8 mouse cellular contexts compared by ENCODE assay signal in the genomic region with DNA sequence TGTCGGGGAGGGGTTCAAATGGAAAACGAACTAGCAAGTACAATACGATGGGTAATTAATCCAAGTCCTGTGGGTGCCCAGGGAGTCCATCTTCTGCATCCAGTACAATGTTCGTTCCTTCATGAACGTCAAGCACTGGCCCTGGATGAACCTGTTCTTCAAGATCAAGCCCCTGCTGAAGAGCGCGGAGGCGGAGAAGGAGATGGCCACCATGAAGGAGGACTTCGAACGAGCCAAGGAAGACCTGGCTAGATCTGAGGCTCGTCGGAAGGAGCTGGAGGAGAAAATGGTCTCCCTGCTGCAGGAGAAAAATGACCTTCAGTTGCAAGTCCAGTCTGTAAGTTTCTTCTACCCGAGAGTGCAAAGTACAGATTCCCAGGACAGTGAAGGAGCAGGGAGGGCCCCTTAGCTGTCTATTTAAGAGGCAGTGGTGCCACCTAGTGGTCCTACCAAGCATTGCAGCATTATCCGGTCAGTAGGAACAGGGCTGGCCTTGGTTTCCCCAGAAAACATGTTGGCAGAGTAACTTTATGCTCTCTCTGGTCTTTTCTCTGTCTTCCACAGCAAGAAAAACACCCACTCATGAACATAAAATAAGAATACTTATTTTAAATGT. TPM values are rescaled to one million over a fixed set of nuclear protein-coding genes. Genes with fewer than 3 reads are reported as not detected.
DNase-seq lines count a peak whose midpoint lies in the region; ATAC-seq lines count a peak whose summit lies in the region.

No protein-coding gene starts in this region.

- H3K4me3 ChIP-seq in midbrain, embryonic 11.5 days (ENCODE audit: low read depth, low read length), result no peak overlapping the region
- no peak overlapping the region for H3K4me3 ChIP-seq in midbrain, embryonic 15.5 days
- no peak overlapping the region for H3K4me3 ChIP-seq in stomach, embryonic 14.5 days (ENCODE audit: low read depth, low read length)

- DNase-seq in midbrain, embryonic 11.5 days (ENCODE audit: low spot score, missing footprints), result peak; percentile 96
- DNase-seq in embryo, embryonic 10 days (ENCODE audit: low spot score), result peak; percentile 91
- peak; percentile 73 for DNase-seq in gastrocnemius, postnatal 14 days
- DNase-seq in kidney, adult 11 months, result peak; percentile 65
- peak; percentile 80 to 88 for DNase-seq in left cerebral cortex, postnatal 14 days (ENCODE audit: low spot score in 2 of 2)
- DNase-seq in naive thymus-derived CD4-positive, alpha-beta T cell, adult 2 months (ENCODE audit: low read depth), result peak; percentile 22

- H3K9me3 ChIP-seq in midbrain, embryonic 11.5 days (ENCODE audit: control insufficient read depth, low read length), result no peaks in the 10 kb centered on the region
- no peaks in the 10 kb centered on the region for H3K9me3 ChIP-seq in midbrain, embryonic 15.5 days
- H3K9me3 ChIP-seq in stomach, embryonic 14.5 days (ENCODE audit: control insufficient read depth, low read depth, low read length), result no peaks in the 10 kb centered on the region

- ATAC-seq in midbrain, embryonic 11.5 days (ENCODE audit: low FRiP score), result peak; percentile 75; the same call in 1 of the 2 replicates
- no peak; the same call in 1 of the 2 replicates for ATAC-seq in midbrain, embryonic 15.5 days (replicated peaks)
- 0 out of 2 replicates have a peak, but pooled peaks have one; percentile 56 for ATAC-seq in stomach, embryonic 14.5 days (ENCODE audit: insufficient number of reproducible peaks, insufficient read depth, low FRiP score, low read depth)

- H3K27me3 ChIP-seq in midbrain, embryonic 11.5 days (ENCODE audit: control insufficient read depth, insufficient read depth, low read length), result no peaks in the 10 kb centered on the region
- no peaks in the 10 kb centered on the region for H3K27me3 ChIP-seq in midbrain, embryonic 15.5 days (replicated peaks)
- H3K27me3 ChIP-seq in stomach, embryonic 14.5 days (ENCODE audit: control insufficient read depth, insufficient read depth, low read length), result no peaks in the 10 kb centered on the region

- WGBS in midbrain, embryonic 11.5 days, result 60% methylated on average over 14 of the region's 14 CpGs
- WGBS in midbrain, embryonic 15.5 days, result 57% methylated on average over 14 of the region's 14 CpGs
- 43% methylated on average over 14 of the region's 14 CpGs for WGBS in stomach, embryonic 14.5 days

- no peak overlapping the region for H3K4me2 ChIP-seq in midbrain, embryonic 11.5 days
- no peak overlapping the region for H3K4me2 ChIP-seq in midbrain, embryonic 15.5 days
- H3K4me2 ChIP-seq in stomach, embryonic 14.5 days (replicated peaks; ENCODE audit: low read depth, low read length), result no peak overlapping the region

- H3K27ac ChIP-seq in midbrain, embryonic 11.5 days (ENCODE audit: low read depth, low read length), result no peak overlapping the region
- H3K27ac ChIP-seq in midbrain, embryonic 15.5 days, result no peak overlapping the region
- H3K27ac ChIP-seq in stomach, embryonic 14.5 days (ENCODE audit: low read length), result no peak overlapping the region

- intact Hi-C loops in gastrocnemius, postnatal 14 days (cut with DNase I; ENCODE audit: low total_unique reads), result loop anchor here (2.0 kb wide), 1 partner anchor 237 kb away; no protein-coding TSS in a partner anchor
- intact Hi-C loops in left cerebral cortex, postnatal 14 days (cut with DNase I), result loop anchor here (1.0 kb wide), 1 partner anchor 240 kb away; no protein-coding TSS in a partner anchor

- H3K4me1 ChIP-seq in midbrain, embryonic 11.5 days (ENCODE audit: control insufficient read depth, insufficient read depth, low read length), result no peaks in the 10 kb centered on the region
- no peaks in the 10 kb centered on the region for H3K4me1 ChIP-seq in midbrain, embryonic 15.5 days
- no peaks in the 10 kb centered on the region for H3K4me1 ChIP-seq in stomach, embryonic 14.5 days (ENCODE audit: control insufficient read depth, insufficient read depth, low read length)

- no peaks in the 10 kb centered on the region for H3K36me3 ChIP-seq in midbrain, embryonic 11.5 days (ENCODE audit: control insufficient read depth, insufficient read depth, low read length)
- no peaks in the 10 kb centered on the region for H3K36me3 ChIP-seq in midbrain, embryonic 15.5 days (replicated peaks)
- H3K36me3 ChIP-seq in stomach, embryonic 14.5 days (ENCODE audit: control insufficient read depth, insufficient read depth, low read length), result no peaks in the 10 kb centered on the region

- H3K9ac ChIP-seq in midbrain, embryonic 11.5 days (ENCODE audit: low read length), result no peak overlapping the region
- no peak overlapping the region for H3K9ac ChIP-seq in midbrain, embryonic 15.5 days
- H3K9ac ChIP-seq in stomach, embryonic 14.5 days (replicated peaks; ENCODE audit: low read depth, low read length), result no peak overlapping the region

RNA-seq across cellular contexts. Expression of a gene that starts 28.8 kb away (rescaled TPM):
- polyA plus RNA-seq in midbrain, embryonic 11.5 days (2014; fragmentation: Nextera tagmentation; extraction: Ambion mirVana), result 0.11 TPM in 1 of 2 replicates, not detected in the other
- 0.10 TPM in 2 replicates for polyA plus RNA-seq in midbrain, embryonic 15.5 days (2015; fragmentation: Nextera tagmentation; extraction: Ambion mirVana)
- 1 to 10 TPM; 4.0 to 5.2 TPM for total RNA-seq in gastrocnemius, postnatal 14 days (2021)
- under 1 TPM; 0.22 to 0.30 TPM for total RNA-seq in left cerebral cortex, postnatal 14 days (2021)
- polyA plus RNA-seq in stomach, embryonic 14.5 days (2014; fragmentation: Nextera tagmentation; extraction: Ambion mirVana), result 0.27 TPM in 1 of 2 replicates, not detected in the other

Comparison
In these comparisons a context has a peak if more than half of its experiments do, and no peak if none do; other contexts are left out.
1. DNase-seq: peak in every context shown above with its lines; median percentile 96 in midbrain, embryonic 11.5 days; 91 in embryo, embryonic 10 days; 84 in left cerebral cortex, postnatal 14 days; 73 in gastrocnemius, postnatal 14 days; 65 in kidney, adult 11 months; 22 in naive thymus-derived CD4-positive, alpha-beta T cell, adult 2 months.